Mouse (Mus musculus) kidney, adult 2 months (tissue): ENCODE measurements around the gene Gm44503.

Experiments used
- CTCF ChIP-seq: fragments of 200-500 bp; conservative IDR thresholded peaks from 2 replicates; pipeline ENCODE4 v1.5.1; 2011; ENCODE audit warnings: low read depth, mild to moderate bottlenecking, control low read depth, low read length, moderate library complexity, mixed read lengths; ENCODE audit not compliant: insufficient read depth, insufficient read length
- POLR2A ChIP-seq: fragments of 200-500 bp; IDR thresholded peaks from one replicate; pipeline ENCODE4 v1.6.1; 2011; ENCODE audit warnings: low read depth, low read length, control low read depth

DNA sequence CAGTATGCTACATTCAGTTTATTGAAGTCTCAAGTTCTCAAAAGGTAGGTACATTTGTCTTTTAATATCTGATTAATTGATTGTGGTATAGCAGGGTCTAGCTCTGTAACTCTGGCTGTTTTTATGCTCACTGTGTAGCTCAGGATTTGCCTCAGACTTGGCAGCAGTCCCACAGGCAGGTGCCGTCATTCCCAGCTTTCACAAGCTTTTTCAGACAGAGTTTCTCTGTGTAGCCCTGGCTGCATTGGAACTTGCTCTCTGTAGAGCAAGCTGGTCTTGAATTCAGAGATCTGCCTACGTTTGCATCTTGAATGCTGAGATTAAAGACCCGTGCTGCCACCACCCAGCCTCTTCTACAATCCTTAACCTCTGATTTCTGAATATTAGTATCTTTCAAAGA lies 43.5 kb downstream of the Gm44503 start:
- no peak for TF ChIP-seq CTCF
- no peak for TF ChIP-seq POLR2A
